Mouse (Mus musculus): ENCODE measurements around the gene Pip4k2a. TPM values are rescaled to one million over a fixed set of nuclear protein-coding genes. Genes with fewer than 3 reads are reported as not detected.
A peak's percentile ranks its signal among the peaks of the same experiment; 100 is the strongest.
"Not testable (repeated sequence)": the region's sequence is repeated elsewhere in the genome, so short reads cannot be mapped to it uniquely, and the experiment has no call there.

Gene Pip4k2a
- polyA plus RNA-seq, 1 experiment from 2014 or later = 13.5 TPM

DNA sequence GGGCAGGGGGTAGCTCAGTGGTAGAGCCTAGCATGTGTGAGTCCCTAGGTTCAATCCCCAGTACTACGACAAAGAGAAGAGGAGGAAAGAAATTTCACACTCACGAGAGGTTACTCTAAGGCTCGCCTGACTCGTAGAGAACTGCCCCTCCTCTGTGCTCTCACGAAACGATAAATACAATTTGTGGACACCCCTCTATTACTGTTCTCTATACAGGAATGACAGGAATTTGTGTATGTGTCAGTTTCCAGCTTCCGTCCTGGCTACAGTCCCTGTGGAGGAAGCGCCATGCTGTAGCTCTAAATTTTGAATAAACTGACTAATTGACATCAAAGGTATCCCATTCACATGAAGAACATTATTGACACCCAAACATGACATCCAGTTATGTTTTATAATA, 90.7 kb downstream of the Pip4k2a start:
- Histone ChIP-seq H3K9ac (ENCODE audit: low read depth, low read length) (no peak overlapping the region), H3K4me1 (ENCODE audit: control insufficient read depth, low read depth, low read length) (peaks cover 1% of the 10 kb centered on the region), H3K36me3 (ENCODE audit: control insufficient read depth, insufficient read depth) (no peaks in the 10 kb centered on the region; the same call in 1 of the 2 replicates), H3K4me2 (ENCODE audit: low read depth, low read length) (no peak overlapping the region), H3K27ac (ENCODE audit: low read length) (no peak overlapping the region), H3K4me3 (ENCODE audit: low read depth, low read length) (no peak overlapping the region), H3K27me3 (ENCODE audit: control insufficient read depth, insufficient read depth, low read depth, low read length) (no peaks in the 10 kb centered on the region), H3K9me3 (replicated peaks; ENCODE audit: control insufficient read depth, low read length) (no peaks in the 10 kb centered on the region)
- 81% methylated on average over 8 of the region's 8 CpGs for WGBS (ENCODE audit: insufficient replicate concordance)
- no peak for ATAC-seq (ENCODE audit: low read depth)

DNA sequence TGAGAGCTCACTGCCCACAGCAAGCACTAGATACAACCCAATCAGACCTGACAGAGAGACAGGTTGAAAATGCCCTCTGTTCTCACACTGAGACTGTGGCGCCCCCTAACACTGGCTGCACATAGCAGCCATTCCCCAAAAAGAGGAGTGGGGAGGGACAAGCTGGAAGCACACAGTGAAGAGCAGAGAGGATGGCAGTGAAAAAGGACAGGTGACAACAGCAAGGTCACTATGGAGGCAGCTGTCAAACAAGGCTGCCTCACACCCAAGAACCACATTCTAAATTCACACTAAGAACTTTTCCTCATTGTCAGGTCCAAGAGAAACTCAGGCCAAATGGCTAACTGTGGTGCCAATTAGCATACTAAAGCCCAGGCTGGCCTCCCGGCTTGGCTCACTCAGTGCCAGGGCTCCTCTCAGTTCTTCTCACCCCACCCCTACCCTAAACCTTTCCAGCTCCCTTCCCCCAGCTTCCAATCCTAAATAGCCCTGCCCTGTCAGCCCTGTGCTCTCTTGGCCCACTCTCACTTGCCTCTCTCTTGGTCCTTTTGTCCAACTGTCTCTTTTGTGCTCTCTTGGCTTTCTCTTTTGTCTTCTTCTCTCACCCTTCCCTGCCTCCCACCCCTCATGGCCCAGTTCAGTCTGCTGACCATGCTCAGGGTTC, 91.4 kb downstream of the Pip4k2a start:
- Histone ChIP-seq H3K9me3 (replicated peaks; ENCODE audit: control insufficient read depth, low read length) (no peaks in the 10 kb centered on the region), H3K36me3 (ENCODE audit: control insufficient read depth, insufficient read depth) (no peaks in the 10 kb centered on the region; the same call in 1 of the 2 replicates), H3K4me3 (ENCODE audit: low read depth, low read length) (no peak overlapping the region), H3K4me1 (ENCODE audit: control insufficient read depth, low read depth, low read length) (no peaks in the 10 kb centered on the region; the same call in 1 of the 2 replicates), H3K9ac (ENCODE audit: low read depth, low read length) (no peak overlapping the region), H3K4me2 (ENCODE audit: low read depth, low read length) (no peak overlapping the region), H3K27me3 (ENCODE audit: control insufficient read depth, insufficient read depth, low read depth, low read length) (no peaks in the 10 kb centered on the region), H3K27ac (ENCODE audit: low read length) (no peak overlapping the region)
- WGBS (ENCODE audit: insufficient replicate concordance) = 72% methylated on average over 2 of the region's 2 CpGs
- no peak for ATAC-seq (ENCODE audit: low read depth)

DNA sequence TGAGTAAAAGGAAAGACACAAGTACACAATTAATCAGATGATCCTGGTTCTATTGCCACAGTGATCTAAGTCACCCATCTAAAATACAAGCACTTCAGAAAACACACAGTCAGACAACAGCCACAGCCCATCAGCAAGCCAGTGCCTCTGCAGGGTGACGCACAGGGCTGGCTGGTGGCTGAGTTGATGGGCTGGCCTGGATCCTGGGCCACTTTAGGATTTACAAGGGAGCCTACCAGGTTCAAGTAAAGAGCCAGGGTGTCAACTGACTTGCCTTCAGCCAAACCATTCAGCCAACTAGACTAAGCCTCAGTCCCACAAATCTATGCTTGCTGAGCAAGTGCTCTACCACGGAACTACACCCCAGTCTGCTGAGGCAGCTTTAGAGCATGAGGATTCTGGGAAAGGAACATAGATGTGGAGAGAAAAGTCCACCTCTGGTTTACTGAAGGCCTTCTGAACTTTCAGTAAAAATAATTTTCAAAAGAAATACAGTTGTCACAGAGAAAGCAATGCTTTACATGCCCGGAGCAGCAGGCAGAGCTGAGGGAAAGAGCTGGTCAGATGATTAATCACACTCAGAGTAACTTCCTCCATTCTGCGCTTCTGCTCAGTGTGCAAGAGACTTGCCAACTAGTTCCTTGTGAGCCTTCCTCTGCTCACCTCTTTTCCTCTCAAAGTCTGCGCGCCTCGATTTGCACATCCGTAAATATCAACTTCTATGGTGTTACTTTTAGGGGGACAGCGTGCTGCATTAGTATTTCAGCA, 94.4 kb downstream of the Pip4k2a start:
- 47% methylated on average over 9 of the region's 9 CpGs for WGBS (ENCODE audit: insufficient replicate concordance)
- no peak overlapping the region for H3K27ac ChIP-seq (ENCODE audit: low read length)
- no peaks in the 10 kb centered on the region for H3K27me3 ChIP-seq (ENCODE audit: control insufficient read depth, insufficient read depth, low read depth, low read length)
- H3K9ac ChIP-seq (ENCODE audit: low read depth, low read length) = no peak overlapping the region
- no peak for ATAC-seq (ENCODE audit: low read depth)
- H3K4me2 ChIP-seq (ENCODE audit: low read depth, low read length) = no peak overlapping the region
- no peak overlapping the region for H3K4me3 ChIP-seq (ENCODE audit: low read depth, low read length)
- H3K9me3 ChIP-seq (replicated peaks; ENCODE audit: control insufficient read depth, low read length) = no peaks in the 10 kb centered on the region
- H3K4me1 ChIP-seq (ENCODE audit: control insufficient read depth, low read depth, low read length) = peaks cover 2% of the 10 kb centered on the region; the same call in 1 of the 2 replicates
- H3K36me3 ChIP-seq (ENCODE audit: control insufficient read depth, insufficient read depth) = peaks cover 6% of the 10 kb centered on the region

DNA sequence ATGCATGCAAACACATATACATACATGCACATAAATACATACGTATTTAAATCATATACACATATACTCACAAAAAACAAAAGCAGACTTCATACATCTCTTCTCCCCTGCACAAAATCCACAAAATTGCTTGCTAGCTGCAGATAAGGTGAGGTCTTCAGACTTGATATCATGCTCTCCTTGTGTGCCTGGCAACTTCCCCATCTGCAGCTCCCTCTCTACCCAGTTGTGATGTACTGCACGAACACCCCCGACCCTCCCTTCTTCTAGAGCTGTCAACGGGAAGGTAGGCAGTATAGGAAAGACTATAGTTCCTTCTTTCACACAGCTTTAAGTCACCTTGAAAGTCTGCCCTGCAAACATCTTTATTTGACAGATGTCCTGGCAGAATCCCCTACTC, 96.8 kb downstream of the Pip4k2a start:
- H3K4me1 ChIP-seq (ENCODE audit: control insufficient read depth, low read depth, low read length) = peaks cover 16% of the 10 kb centered on the region
- no peaks in the 10 kb centered on the region for H3K27me3 ChIP-seq (ENCODE audit: control insufficient read depth, insufficient read depth, low read depth, low read length)
- H3K27ac ChIP-seq (ENCODE audit: low read length) = no peak overlapping the region
- H3K9ac ChIP-seq (ENCODE audit: low read depth, low read length) = no peak overlapping the region
- H3K9me3 ChIP-seq (replicated peaks; ENCODE audit: control insufficient read depth, low read length) = no peaks in the 10 kb centered on the region
- H3K4me3 ChIP-seq (ENCODE audit: low read depth, low read length) = no peak overlapping the region
- no peak overlapping the region for H3K4me2 ChIP-seq (ENCODE audit: low read depth, low read length)
- 37% methylated on average over 4 of the region's 4 CpGs for WGBS (ENCODE audit: insufficient replicate concordance)
- peaks cover 6% of the 10 kb centered on the region for H3K36me3 ChIP-seq (ENCODE audit: control insufficient read depth, insufficient read depth)
- no peak for ATAC-seq (ENCODE audit: low read depth)

DNA sequence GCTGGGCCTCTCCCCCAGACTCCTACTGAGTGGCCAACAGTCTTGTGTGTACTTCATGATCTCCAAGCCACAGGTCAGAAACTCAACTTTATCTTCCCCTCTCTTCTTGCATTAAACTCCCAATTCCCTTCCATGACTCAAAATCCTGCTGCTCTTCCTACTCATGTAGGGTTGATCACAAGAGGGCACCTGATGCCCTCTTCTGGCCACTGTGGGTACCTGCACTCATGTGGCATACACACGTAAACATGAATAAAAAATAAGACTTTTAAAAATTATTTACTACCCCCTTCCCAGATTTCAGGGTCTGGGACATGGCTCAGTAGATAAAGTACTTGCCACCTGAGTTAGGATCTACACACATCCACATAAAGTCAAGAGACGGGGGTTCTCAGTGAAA, 97.3 kb downstream of the Pip4k2a start:
- WGBS (ENCODE audit: insufficient replicate concordance) = 83% methylated on average over 2 of the region's 2 CpGs
- Histone ChIP-seq H3K4me1 (ENCODE audit: control insufficient read depth, low read depth, low read length) (peaks cover 16% of the 10 kb centered on the region), H3K27me3 (ENCODE audit: control insufficient read depth, insufficient read depth, low read depth, low read length) (no peaks in the 10 kb centered on the region), H3K27ac (ENCODE audit: low read length) (no peak overlapping the region), H3K9ac (ENCODE audit: low read depth, low read length) (no peak overlapping the region), H3K4me2 (ENCODE audit: low read depth, low read length) (no peak overlapping the region), H3K9me3 (replicated peaks; ENCODE audit: control insufficient read depth, low read length) (no peaks in the 10 kb centered on the region), H3K36me3 (ENCODE audit: control insufficient read depth, insufficient read depth) (peaks cover 6% of the 10 kb centered on the region), H3K4me3 (ENCODE audit: low read depth, low read length) (no peak overlapping the region)
- no peak for ATAC-seq (ENCODE audit: low read depth)

DNA sequence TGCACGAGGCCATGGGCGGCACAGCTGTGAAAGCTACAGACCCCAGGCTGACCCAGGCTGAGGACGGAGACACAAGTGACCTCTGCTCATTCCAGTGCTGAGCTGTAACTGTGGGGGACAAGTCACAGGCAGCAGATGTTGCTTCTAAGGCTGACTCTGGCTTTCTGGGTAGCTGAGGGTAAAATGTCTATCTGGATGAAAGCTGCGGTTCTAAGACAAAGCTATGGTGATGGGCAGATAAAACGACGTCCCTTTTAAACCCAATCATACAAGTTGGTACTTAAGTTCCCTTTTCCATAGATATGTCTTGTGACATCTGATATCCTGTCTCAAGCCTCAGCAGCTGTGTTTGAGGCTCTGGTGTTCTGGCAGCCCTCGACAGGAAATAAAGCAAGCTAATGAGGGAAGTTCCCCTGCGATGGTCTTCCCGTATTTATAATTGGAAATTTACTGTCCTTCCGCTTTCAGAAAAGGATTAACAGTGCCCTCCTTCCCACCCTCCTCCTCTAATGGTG, 100.1 kb downstream of the Pip4k2a start:
- Histone ChIP-seq H3K4me3 (ENCODE audit: low read depth, low read length) (no peak overlapping the region), H3K4me1 (ENCODE audit: control insufficient read depth, low read depth, low read length) (peaks cover 16% of the 10 kb centered on the region), H3K27ac (ENCODE audit: low read length) (peak overlapping the region; percentile 75), H3K9me3 (replicated peaks; ENCODE audit: control insufficient read depth, low read length) (no peaks in the 10 kb centered on the region), H3K9ac (ENCODE audit: low read depth, low read length) (no peak overlapping the region), H3K27me3 (ENCODE audit: control insufficient read depth, insufficient read depth, low read depth, low read length) (no peaks in the 10 kb centered on the region), H3K36me3 (ENCODE audit: control insufficient read depth, insufficient read depth) (peaks cover 6% of the 10 kb centered on the region), H3K4me2 (ENCODE audit: low read depth, low read length) (peak overlapping the region; percentile 21; the same call in 1 of the 2 replicates)
- WGBS (ENCODE audit: insufficient replicate concordance) = 9% methylated on average over 10 of the region's 10 CpGs
- ATAC-seq (ENCODE audit: low read depth) = peak; percentile 70

DNA sequence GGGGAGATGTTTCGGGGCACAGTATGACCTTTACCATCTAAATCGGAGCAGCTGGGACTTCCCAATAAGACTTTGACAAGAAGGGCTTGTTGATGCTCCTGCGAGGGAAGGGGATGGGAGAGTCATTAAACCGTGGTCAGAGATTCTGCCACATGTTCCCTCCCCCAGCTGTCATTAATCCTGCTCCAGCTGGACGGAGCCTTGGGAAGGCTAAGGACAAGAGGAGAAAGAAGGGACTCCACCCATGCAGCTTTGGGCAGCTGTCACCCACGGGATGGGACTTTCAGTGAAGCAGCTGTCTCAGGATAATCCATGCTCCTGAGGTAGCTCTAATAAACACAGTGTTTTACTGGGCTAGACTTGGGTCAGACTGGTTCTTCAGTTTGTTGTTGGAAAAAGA, 101.9 kb downstream of the Pip4k2a start:
- ATAC-seq (ENCODE audit: low read depth) = no peak

DNA sequence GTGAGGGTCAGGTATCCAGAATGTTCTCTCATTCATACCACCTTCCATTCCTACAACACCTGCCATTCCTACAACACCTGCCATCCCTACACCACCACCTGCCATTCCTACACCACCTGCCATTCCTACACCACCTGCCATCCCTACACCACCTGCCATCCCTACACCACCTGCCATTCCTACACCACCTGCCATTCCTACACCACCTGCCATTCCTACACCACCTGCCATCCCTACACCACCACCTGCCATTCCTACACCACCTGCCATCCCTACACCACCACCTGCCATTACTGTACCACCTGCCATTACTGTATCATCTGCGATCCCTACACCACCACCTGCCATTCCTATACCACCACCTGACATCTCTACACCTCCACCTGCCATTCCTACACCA, 104.6 kb downstream of the Pip4k2a start:
- peaks cover 17% of the 10 kb centered on the region for H3K4me1 ChIP-seq (ENCODE audit: control insufficient read depth, low read depth, low read length)
- not testable (repeated sequence) for H3K4me3 ChIP-seq (ENCODE audit: low read depth, low read length); H3K4me2 ChIP-seq (ENCODE audit: low read depth, low read length); H3K9me3 ChIP-seq (replicated peaks; ENCODE audit: control insufficient read depth, low read length); H3K27ac ChIP-seq (ENCODE audit: low read length); H3K9ac ChIP-seq (ENCODE audit: low read depth, low read length); H3K27me3 ChIP-seq (ENCODE audit: control insufficient read depth, insufficient read depth, low read depth, low read length); H3K36me3 ChIP-seq (ENCODE audit: control insufficient read depth, insufficient read depth); ATAC-seq (ENCODE audit: low read depth)
- WGBS (ENCODE audit: insufficient replicate concordance) = 84% methylated on average over 1 of the region's 1 CpGs

More for the DNA sequence above, 101.9 kb downstream of the Pip4k2a start:
- WGBS (ENCODE audit: insufficient replicate concordance) = 70% methylated on average over 6 of the region's 6 CpGs
- Histone ChIP-seq H3K4me3 (ENCODE audit: low read depth, low read length) (no peak overlapping the region), H3K27ac (ENCODE audit: low read length) (no peak overlapping the region), H3K36me3 (ENCODE audit: control insufficient read depth, insufficient read depth) (peaks cover 5% of the 10 kb centered on the region), H3K9me3 (replicated peaks; ENCODE audit: control insufficient read depth, low read length) (no peaks in the 10 kb centered on the region), H3K4me2 (ENCODE audit: low read depth, low read length) (no peak overlapping the region), H3K9ac (ENCODE audit: low read depth, low read length) (no peak overlapping the region), H3K27me3 (ENCODE audit: control insufficient read depth, insufficient read depth, low read depth, low read length) (no peaks in the 10 kb centered on the region), H3K4me1 (ENCODE audit: control insufficient read depth, low read depth, low read length) (peaks cover 19% of the 10 kb centered on the region)

DNA sequence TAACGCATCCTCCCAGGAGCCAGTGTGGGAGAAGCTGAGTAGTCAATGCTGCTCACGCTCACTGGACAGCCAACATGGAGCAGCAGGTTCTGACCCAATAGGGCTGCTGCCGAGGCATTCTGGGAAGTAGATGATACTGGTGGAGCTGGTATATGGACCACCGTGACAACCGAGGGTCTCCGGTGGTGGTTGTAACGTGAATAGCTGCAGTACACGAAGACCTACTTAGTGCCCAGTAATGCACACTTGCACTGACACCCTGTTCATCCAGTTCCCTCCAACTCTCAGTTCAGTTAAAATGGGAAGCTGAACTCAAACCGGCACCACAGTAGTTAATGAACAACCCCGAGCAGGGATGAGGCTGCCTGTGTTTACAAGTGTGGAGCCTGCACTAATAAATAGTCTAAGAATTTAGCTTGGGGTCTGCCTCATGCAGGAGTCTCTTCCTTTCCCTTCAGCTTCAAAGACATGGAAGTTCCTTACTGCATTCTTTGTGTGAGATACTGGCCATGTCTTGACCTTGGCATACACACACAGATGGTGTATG, 105.9 kb downstream of the Pip4k2a start:
- Histone ChIP-seq H3K9ac (ENCODE audit: low read depth, low read length) (no peak overlapping the region), H3K36me3 (ENCODE audit: control insufficient read depth, insufficient read depth) (no peaks in the 10 kb centered on the region), H3K9me3 (replicated peaks; ENCODE audit: control insufficient read depth, low read length) (no peaks in the 10 kb centered on the region), H3K4me1 (ENCODE audit: control insufficient read depth, low read depth, low read length) (peaks cover 4% of the 10 kb centered on the region; the same call in 1 of the 2 replicates), H3K4me2 (ENCODE audit: low read depth, low read length) (no peak overlapping the region), H3K27me3 (ENCODE audit: control insufficient read depth, insufficient read depth, low read depth, low read length) (no peaks in the 10 kb centered on the region), H3K4me3 (ENCODE audit: low read depth, low read length) (no peak overlapping the region), H3K27ac (ENCODE audit: low read length) (no peak overlapping the region)
- ATAC-seq (ENCODE audit: low read depth) = no peak
- 76% methylated on average over 10 of the region's 10 CpGs for WGBS (ENCODE audit: insufficient replicate concordance)
